13 mouse cellular contexts compared by ENCODE assay signal in genomic region chr2:109884106-109884505, GRCm38 (mm10). TPM values are rescaled to one million over a fixed set of nuclear protein-coding genes. Genes with fewer than 3 reads are reported as not detected.
A peak's percentile ranks its signal among the peaks of the same experiment; 100 is the strongest.
DNase-seq lines count a peak whose midpoint lies in the region; ATAC-seq and TF ChIP-seq lines count a peak whose summit lies in the region.
"Had no signal": no experiment of that assay in that cellular context is flagged by ENCODE, and none has a peak within 500 bp of the region (broad histone marks: within the 10 kb centered on the region; RNA-seq: fewer than 3 reads in every experiment).

No protein-coding gene starts in this region.

- TF ChIP-seq EP300 in stomach, postnatal 0 days (optimal IDR thresholded peaks at IDR 0.05) = no peak

- no peak overlapping the region for H3K4me3 ChIP-seq in limb, embryonic 14.5 days (replicated peaks; ENCODE audit: low read length)
- H3K4me3 ChIP-seq in limb, embryonic 10.5 days = no peak overlapping the region
- H3K4me3 ChIP-seq in stomach, postnatal 0 days (ENCODE audit: low read depth, low read length) = no peak overlapping the region
- H3K4me3 ChIP-seq: embryonic facial prominence, embryonic 12.5 days; left cerebral cortex, adult 2 months had no signal

- ATAC-seq in frontal cortex, adult (ENCODE audit: low TSS enrichment) = peak; percentile 88
- ATAC-seq in limb, embryonic 14.5 days (ENCODE audit: low FRiP score, low read depth) = no peak
- ATAC-seq in megakaryocyte progenitor cell, adult 5-6 weeks (replicated peaks; ENCODE audit: poor library complexity) = no peak
- ATAC-seq in stomach, postnatal 0 days (ENCODE audit: low FRiP score, low TSS enrichment) = no peak

- no peak overlapping the region for H3K4me2 ChIP-seq in limb, embryonic 14.5 days (replicated peaks; ENCODE audit: low read depth, low read length, severe bottlenecking)
- H3K4me2 ChIP-seq in stomach, postnatal 0 days (replicated peaks; ENCODE audit: low read depth) = no peak overlapping the region
- H3K4me2 ChIP-seq: embryonic facial prominence, embryonic 12.5 days had no signal

- no peak for TF ChIP-seq POLR2A in limb, embryonic 14.5 days (IDR thresholded peaks at IDR 0.05; ENCODE audit: borderline replicate concordance, extremely low read depth, insufficient read depth, insufficient read length)

- H3K27me3 ChIP-seq in limb, embryonic 14.5 days (ENCODE audit: control insufficient read depth, insufficient read depth, low read length) = no peaks in the 10 kb centered on the region
- no peaks in the 10 kb centered on the region for H3K27me3 ChIP-seq in limb, embryonic 10.5 days (ENCODE audit: low read depth, poor library complexity, severe bottlenecking)
- H3K27me3 ChIP-seq in stomach, postnatal 0 days (ENCODE audit: control insufficient read depth, insufficient read depth, low read length) = no peaks in the 10 kb centered on the region
- H3K27me3 ChIP-seq: embryonic facial prominence, embryonic 12.5 days had no signal

- no peaks in the 10 kb centered on the region for H3K4me1 ChIP-seq in limb, embryonic 14.5 days (ENCODE audit: control insufficient read depth, insufficient read depth, low read length)
- H3K4me1 ChIP-seq in limb, embryonic 10.5 days = no peaks in the 10 kb centered on the region
- no peaks in the 10 kb centered on the region for H3K4me1 ChIP-seq in stomach, postnatal 0 days (replicated peaks; ENCODE audit: control insufficient read depth, insufficient read depth)
- H3K4me1 ChIP-seq: embryonic facial prominence, embryonic 12.5 days had no signal

- no peak for DNase-seq in frontal cortex, postnatal 14 days (ENCODE audit: low spot score in 2 of 2)
- DNase-seq in limb, embryonic 14.5 days (ENCODE audit: low spot score) = peak; percentile 27
- no peak for DNase-seq in limb, embryonic 10.5 days (ENCODE audit: low spot score)
- DNase-seq in cerebellum, postnatal 14 days = peak; percentile 69 to 74
- DNase-seq in B cell, adult 2 months = no peak
- no peak for DNase-seq in stomach, postnatal 0 days (ENCODE audit: low spot score)
- DNase-seq: kidney, adult 11 months had no signal

- H3K27ac ChIP-seq in limb, embryonic 14.5 days (replicated peaks; ENCODE audit: low read depth, low read length) = no peak overlapping the region
- H3K27ac ChIP-seq in limb, embryonic 10.5 days = no peak overlapping the region
- H3K27ac ChIP-seq in stomach, postnatal 0 days (replicated peaks) = no peak overlapping the region
- H3K27ac ChIP-seq: embryonic facial prominence, embryonic 12.5 days; left cerebral cortex, adult 2 months; liver, embryonic 14.5 days; macrophage had no signal

- TF ChIP-seq CTCF in stomach, postnatal 0 days (IDR thresholded peaks at IDR 0.05; ENCODE audit: low read depth) = no peak

- no peaks in the 10 kb centered on the region for H3K9me3 ChIP-seq in limb, embryonic 14.5 days (ENCODE audit: control insufficient read depth, low read length)
- no peaks in the 10 kb centered on the region for H3K9me3 ChIP-seq in limb, embryonic 10.5 days (replicated peaks)
- no peaks in the 10 kb centered on the region for H3K9me3 ChIP-seq in stomach, postnatal 0 days (ENCODE audit: control insufficient read depth, low read length)
- H3K9me3 ChIP-seq: embryonic facial prominence, embryonic 12.5 days had no signal

- 65% methylated on average over 4 of the region's 4 CpGs for WGBS in limb, embryonic 14.5 days
- WGBS in limb, embryonic 10.5 days = 78% methylated on average over 4 of the region's 4 CpGs
- WGBS in stomach, postnatal 0 days = 66% methylated on average over 4 of the region's 4 CpGs

- no peak overlapping the region for H3K9ac ChIP-seq in limb, embryonic 14.5 days (ENCODE audit: low read depth, low read length, severe bottlenecking)
- no peak overlapping the region for H3K9ac ChIP-seq in stomach, postnatal 0 days (ENCODE audit: low read length)
- H3K9ac ChIP-seq: embryonic facial prominence, embryonic 12.5 days; liver, embryonic 14.5 days had no signal

- H3K36me3 ChIP-seq in limb, embryonic 14.5 days (ENCODE audit: control insufficient read depth, insufficient read depth, low read length) = no peaks in the 10 kb centered on the region
- no peaks in the 10 kb centered on the region for H3K36me3 ChIP-seq in limb, embryonic 10.5 days
- no peaks in the 10 kb centered on the region for H3K36me3 ChIP-seq in stomach, postnatal 0 days (ENCODE audit: control insufficient read depth, insufficient read depth, low read length)
- H3K36me3 ChIP-seq: embryonic facial prominence, embryonic 12.5 days had no signal

RNA-seq across cellular contexts. Expression of gene Lin7c, which starts 6.5 kb away (rescaled TPM):
- 19.5 and 20.5 TPM in 2 replicates for polyA plus RNA-seq in limb, embryonic 14.5 days (2012; rRNA removed)
- polyA plus RNA-seq in limb, embryonic 14.5 days (2014; fragmentation: Nextera tagmentation; extraction: Ambion mirVana) = 53.4 and 55.4 TPM in 2 replicates
- polyA plus RNA-seq in limb, embryonic 10.5 days (2016; fragmentation: Nextera tagmentation; extraction: Ambion mirVana) = 64.3 and 68.9 TPM in 2 replicates
- 57.7 and 65.7 TPM in 2 replicates for total RNA-seq in megakaryocyte progenitor cell, adult 5-6 weeks (2015)
- total RNA-seq in megakaryocyte progenitor cell, adult 5-6 weeks (2017) = 88.4 and 114 TPM in 2 replicates
- polyA plus RNA-seq in stomach, postnatal 0 days (2015; fragmentation: Nextera tagmentation; extraction: Ambion mirVana) = 36.1 and 38.4 TPM in 2 replicates

RNA-seq across cellular contexts. Expression of gene Lgr4, which starts 33.3 kb away (rescaled TPM):
- polyA plus RNA-seq in limb, embryonic 14.5 days (2012; rRNA removed) = 32.3 and 41.2 TPM in 2 replicates
- 27.8 and 31.9 TPM in 2 replicates for polyA plus RNA-seq in limb, embryonic 14.5 days (2014; fragmentation: Nextera tagmentation; extraction: Ambion mirVana)
- polyA plus RNA-seq in limb, embryonic 10.5 days (2016; fragmentation: Nextera tagmentation; extraction: Ambion mirVana) = 9.0 and 10.6 TPM in 2 replicates
- 1.0 and 2.6 TPM in 2 replicates for total RNA-seq in megakaryocyte progenitor cell, adult 5-6 weeks (2015)
- 1.1 and 4.0 TPM in 2 replicates for total RNA-seq in megakaryocyte progenitor cell, adult 5-6 weeks (2017)
- 15.0 and 16.0 TPM in 2 replicates for polyA plus RNA-seq in stomach, postnatal 0 days (2015; fragmentation: Nextera tagmentation; extraction: Ambion mirVana)

Comparison
In these comparisons a context has a peak if more than half of its experiments do, and no peak if none do; other contexts are left out.
1. DNase-seq: peak in limb, embryonic 14.5 days (single experiment) and cerebellum, postnatal 14 days (2 of 2); none in frontal cortex, postnatal 14 days (0 of 2), limb, embryonic 10.5 days (single experiment), B cell, adult 2 months (0 of 2) and stomach, postnatal 0 days (single experiment).